Mouse (Mus musculus) layer of hippocampus, postnatal 14 days (tissue): ENCODE results near the gene Alb. TPM values are rescaled to one million over a fixed set of nuclear protein-coding genes. Genes with fewer than 3 reads are reported as not detected.

ENCODE experiments used
- DNase-seq, 2 experiments: peaks; one replicate each; pipeline ENCODE4 v3.0.0; 2021 to 2022; ENCODE audit warnings: low spot score in 2 of 2, mixed read lengths in 1 of 2
- total RNA-seq, 2 experiments: library from RNA; stranded (reverse); gene quantifications; 2 replicates each; pipeline ENCODE4 v1.2.3; 2021

Gene Alb
- total RNA-seq, 2 experiments from 2014 or later = not detected

DNA sequence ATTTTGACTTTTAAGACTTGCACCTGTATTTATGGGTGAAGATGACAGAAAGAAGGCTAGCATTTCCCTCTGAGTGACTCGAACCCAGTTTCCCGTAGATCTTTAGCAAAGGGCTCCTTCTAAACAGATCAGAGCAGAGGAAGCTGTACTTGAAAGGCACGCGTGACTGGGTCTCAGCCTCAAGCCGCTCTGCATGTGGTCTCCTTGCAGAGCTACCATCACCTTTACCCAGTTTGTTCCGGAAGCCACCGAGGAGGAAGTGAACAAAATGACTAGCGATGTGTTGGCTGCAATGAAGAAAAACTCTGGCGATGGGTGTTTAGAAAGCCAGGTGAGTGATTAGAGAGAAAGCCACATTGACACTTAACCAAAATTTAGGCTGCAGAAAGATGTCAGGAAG lies 31.7 kb downstream of the Alb start:
- DNase-seq = no peak

DNA sequence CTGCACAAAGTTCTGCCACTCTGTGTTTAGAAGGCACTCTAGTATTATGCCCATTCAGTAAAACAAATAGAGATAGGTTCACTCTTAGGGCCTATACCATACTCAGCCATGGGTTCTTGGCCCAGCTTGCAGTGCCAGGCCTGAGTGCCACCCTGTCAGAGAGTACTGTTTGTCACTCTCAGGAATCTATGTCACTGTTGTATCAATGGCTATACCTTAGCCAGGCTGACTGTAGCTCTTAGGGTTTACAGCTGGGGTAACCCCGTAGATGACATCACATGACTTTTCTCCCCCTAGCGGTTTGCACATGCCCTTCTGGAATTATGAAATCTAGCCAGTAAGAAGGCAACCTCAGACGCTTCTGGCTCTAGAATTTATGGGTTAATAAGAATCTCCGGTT lies 33.6 kb downstream of the Alb start:
- DNase-seq = no peak

DNA sequence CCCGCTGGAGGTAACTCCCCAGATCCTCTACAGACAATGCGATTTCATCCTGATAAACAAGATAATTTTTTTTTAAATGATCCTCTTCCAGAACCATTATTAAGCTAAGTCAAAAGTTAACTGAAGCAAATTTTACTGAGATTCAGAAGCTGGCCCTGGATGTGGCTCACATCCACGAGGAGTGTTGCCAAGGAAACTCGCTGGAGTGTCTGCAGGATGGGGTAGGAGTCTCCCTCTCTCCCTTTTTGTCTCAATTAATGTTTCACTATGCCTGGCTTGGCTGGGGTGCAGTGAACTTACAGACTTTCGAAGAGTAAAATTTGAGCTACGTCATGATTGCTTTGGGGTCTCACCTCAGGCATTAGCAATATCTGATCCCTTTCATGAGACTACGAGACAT lies 38.8 kb downstream of the Alb start:
- DNase-seq = no peak

DNA sequence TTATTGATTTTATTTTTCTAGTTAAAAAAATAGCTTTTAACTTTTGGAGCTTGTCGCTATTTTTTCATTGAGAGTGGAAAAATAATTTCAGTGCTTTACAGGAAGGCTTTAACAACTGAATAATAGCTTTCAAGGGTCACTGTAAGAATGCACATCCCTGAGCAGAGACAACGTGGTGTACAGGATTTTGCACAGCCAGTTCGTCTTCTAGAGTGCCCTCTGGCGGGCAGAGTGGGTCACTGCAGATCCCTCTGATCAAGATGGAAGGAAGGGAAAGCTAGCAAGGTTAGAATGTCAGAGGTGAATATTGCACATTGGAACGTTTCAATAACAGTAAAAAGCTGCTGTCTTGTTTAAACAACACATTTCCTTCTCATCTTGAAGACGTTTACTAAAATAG lies 40.0 kb downstream of the Alb start:
- DNase-seq = peak; percentile 69 to 82

DNA sequence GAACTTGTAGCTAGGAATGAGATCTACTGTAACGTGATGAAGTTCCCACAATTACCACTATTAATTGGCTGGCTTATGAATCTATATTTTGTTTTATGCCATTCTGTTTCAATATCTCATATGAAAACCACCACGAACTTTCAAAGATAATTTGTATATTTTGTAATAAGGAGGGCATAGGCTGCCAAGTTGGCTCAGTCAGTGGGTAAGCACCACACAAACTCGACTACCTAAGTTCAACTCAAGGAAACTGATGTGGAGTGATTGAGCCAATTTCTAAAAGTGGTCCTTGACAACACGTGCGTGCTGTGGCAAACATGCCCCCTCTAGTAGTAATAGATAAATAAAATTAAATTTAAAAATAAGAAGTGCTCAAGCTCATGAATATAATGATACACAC lies 41.1 kb downstream of the Alb start:
- no peak for DNase-seq

DNA sequence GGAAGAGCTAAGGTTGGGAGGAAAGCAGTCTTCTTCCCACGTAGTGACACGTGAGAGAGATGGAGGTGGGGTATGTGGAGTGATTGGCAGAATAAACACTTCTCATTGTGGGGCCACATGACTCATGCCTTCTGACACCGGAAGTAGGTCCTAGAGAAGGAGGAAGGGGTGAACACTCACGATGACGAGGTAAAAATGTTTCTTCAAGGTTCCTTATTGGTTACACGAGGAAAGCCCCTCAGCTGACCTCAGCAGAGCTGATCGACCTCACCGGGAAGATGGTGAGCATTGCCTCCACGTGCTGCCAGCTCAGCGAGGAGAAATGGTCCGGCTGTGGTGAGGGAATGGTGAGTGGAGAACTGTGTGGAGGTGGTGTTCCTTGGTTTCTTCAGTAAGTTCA lies 44.0 kb downstream of the Alb start:
- no peak for DNase-seq

DNA sequence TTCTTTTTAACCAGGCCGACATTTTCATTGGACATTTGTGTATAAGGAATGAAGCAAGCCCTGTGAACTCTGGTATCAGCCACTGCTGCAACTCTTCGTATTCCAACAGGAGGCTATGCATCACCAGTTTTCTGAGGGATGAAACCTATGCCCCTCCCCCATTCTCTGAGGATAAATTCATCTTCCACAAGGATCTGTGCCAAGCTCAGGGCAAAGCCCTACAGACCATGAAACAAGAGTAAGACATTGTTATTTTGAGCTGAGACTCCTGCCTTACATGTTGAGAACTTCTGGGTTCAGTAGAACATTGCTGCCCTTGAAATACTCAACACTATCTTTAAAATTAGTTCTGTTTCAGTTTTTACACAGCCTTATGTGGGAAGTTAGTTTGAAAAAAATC lies 45.8 kb downstream of the Alb start:
- no peak for DNase-seq

DNA sequence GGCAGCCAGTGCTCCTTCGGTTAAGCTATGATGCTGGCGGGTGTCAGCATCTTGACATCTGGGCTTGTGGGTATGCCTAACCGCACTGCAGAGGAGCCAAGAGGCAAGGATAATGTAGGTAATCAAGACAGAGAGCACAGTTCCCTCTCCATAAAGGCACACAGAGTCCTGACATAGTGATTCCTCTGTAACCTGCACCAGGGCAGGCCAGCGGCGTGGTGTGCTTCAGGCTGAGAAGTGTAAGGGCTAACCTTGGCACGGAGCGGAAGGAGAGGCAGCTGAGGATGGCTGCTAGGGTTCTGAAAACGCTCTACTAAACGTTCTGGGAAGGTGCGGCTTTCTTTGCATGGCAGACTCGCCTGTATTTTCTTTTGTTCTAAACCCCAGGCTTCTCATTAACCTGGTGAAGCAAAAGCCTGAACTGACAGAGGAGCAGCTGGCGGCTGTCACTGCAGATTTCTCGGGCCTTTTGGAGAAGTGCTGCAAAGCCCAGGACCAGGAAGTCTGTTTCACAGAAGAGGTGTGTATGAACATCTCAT lies 46.8 kb downstream of the Alb start:
- DNase-seq = no peak

DNA sequence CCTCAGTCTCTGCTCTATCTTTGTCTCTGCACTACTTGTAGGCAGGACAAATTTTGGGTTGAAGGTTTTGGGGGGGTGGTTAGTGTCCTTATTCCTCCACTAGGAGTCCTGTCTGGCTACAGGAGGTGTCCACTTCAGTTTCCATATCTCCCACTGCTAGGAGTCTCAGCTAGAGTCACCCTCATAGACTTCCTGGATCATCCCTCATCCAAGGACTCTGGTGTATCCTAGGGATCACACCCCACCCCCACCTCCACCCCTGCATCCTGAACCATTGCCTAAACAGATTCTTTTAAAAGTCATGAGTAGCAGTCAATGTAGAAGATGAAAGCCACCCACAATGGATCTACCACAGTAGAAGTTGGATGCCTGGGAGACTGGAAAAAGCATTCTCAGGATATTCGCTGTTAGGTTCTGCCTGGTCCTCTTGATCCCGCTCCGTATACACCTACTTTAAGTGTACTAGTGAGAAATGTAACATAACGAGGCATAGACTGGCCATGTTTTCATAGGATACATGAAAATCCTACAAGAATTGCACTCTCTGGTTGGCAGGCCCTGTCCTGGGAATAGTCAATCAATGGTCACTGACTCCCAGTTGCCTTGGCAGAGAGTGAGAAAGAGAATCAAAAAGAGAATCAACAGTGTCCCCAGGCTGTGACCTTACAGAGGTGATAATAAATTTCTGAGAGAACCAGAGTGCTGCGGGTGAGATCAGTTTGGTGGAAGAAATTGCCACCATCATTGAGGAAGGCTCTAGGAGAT lies 49.3 kb downstream of the Alb start:
- no peak for DNase-seq

DNA sequence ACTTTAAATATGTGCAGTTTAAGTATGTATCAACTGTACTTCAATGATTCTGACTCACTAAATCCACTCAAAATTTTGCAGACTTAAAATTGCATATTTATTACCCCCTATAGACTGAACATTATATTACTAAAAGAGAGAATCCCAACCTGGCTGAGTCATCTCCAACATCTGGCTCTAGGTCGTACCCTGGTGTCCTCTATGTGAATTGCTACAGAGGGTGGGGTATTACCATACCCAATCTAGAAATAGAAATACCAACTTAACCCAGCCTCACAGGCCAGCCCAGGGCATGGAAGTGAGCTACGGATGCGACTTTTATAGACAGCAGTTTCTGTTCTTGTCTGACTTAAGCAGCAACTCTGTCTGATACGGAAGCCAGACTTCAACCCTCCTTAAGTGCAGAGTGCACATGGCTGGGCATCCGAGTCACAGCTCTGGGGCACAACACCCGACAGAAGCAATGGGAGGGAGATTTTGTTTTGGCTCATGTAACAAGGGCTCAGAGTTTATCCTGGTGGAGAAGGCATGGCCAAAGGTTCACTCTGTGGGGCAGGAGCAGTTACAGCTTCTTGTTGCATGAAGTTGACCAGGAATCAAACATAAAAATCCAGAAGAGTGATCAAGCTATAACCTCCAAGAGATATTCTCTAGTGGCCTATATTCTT lies 51.7 kb downstream of the Alb start:
- peak in 1 of 2 experiments; percentile 3 for DNase-seq

DNA sequence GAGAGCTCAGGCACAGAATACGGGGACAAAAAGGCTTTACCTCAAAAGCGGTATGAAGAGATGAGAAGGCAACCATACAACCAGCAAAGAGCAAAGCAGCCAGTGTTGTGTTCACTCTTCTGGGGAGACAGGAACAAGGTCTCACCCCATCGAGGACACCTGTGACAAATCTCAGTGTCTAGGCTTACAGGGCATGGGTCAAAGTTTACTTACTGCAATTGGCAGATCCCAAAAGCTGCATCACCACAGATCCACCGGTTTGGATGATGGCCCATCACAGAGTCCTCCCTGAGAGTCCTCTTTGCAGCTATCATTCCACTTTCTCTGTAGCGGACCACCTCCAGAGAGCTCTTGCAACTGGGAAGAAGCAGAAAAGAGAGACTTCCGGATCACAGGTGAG lies 54.9 kb downstream of the Alb start:
- DNase-seq = no peak

DNA sequence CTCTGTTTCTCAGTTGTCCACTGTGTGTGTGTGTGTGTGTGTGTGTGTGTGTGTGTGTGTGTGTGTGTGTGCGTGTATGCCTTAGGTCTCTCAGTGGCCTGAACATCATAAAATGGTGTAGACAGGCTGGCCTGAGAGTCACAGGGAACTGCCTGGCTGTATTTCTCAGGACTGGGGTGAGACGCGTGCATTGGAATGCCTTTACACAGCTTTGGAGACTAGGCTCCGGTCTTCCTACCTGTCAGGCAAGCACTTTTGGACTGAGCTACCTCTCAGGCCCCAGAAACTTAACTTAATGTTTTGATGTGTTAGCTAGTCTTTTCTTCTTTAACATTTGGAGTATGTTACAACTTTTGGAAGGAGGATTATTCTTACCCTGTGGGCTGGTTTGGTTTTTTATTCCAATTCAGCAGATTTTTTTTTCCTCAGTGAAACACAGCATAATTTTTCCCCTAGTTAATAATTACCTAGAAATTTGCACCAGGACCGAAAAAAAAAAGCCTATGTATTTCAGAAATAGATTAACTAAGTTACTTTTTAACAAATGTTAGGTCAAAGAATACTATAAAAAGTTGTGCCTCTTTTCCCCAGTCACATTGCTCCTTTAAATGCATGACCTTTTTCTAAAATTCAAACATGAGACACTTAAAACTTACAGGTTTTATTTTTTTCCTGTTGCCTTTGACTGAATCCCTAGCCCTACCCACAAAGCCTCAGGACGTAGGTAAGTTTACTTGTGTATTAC lies 57.8 kb downstream of the Alb start, which contains the start of gene Afm:
TSS of gene Afm (plus strand) at position 577 of the 745 bp plus-strand sequence.
- DNase-seq = no peak

Other genes starting within 250 kb of the Alb start
- gene Cox18, start 236.9 kb upstream of the Alb start, total RNA-seq = 10 to 100 TPM; 26.3 to 27.2 TPM
- 100 to 1,000 TPM; 106 to 110 TPM for gene Ankrd17, start 94.3 kb upstream of the Alb start, total RNA-seq
- gene Gm9958, start 93.7 kb upstream of the Alb start, total RNA-seq = 1 to 10 TPM; 1.1 to 1.5 TPM
- not detected for gene Afp, start 29.8 kb downstream of the Alb start, total RNA-seq
- gene Afm, start 58.0 kb downstream of the Alb start, total RNA-seq = not detected
- gene 5830473C10Rik, start 100.2 kb downstream of the Alb start, total RNA-seq = under 1 TPM in 1 of 2 experiments, not detected in 1; 0.19 TPM
- under 1 TPM; 0.32 to 0.52 TPM for gene Rassf6, start 179.8 kb downstream of the Alb start, total RNA-seq